Mouse (Mus musculus) adrenal gland, postnatal 4 days (tissue): ENCODE results near the gene Pus10. TPM values are rescaled to one million over a fixed set of nuclear protein-coding genes. Genes with fewer than 3 reads are reported as not detected.
"Not testable (repeated sequence)": the region's sequence is repeated elsewhere in the genome, so short reads cannot be mapped to it uniquely, and the experiment has no call there.

Experiments used
- DNase-seq, 2 experiments: peaks; one replicate each; pipeline ENCODE4 v3.0.0; 2021 to 2022; ENCODE audit warnings: low spot score in 2 of 2, mixed read lengths in 2 of 2
- total RNA-seq, 2 experiments: library from RNA; stranded (reverse); gene quantifications; 2 replicates each; pipeline ENCODE4 v1.2.3; 2021

Gene Pus10
- total RNA-seq, 2 experiments from 2014 or later, result 26.4 to 30.7 TPM

GRCm38 (mm10) chr11:23754329-23754728 is 88.9 kb downstream of the Pus10 start:
- no peak for DNase-seq

- no peak for DNase-seq
Observed at GRCm38 (mm10) chr11:23758218-23758617, 92.7 kb downstream of the Pus10 start.

GRCm38 (mm10) chr11:23762635-23763034 is 97.2 kb downstream of the Pus10 start:
- DNase-seq, result no peak

GRCm38 (mm10) chr11:23767369-23767768 is 101.9 kb downstream of the Pus10 start:
- not testable (repeated sequence) for DNase-seq

GRCm38 (mm10) chr11:23767928-23768327 is 102.5 kb downstream of the Pus10 start:
- no peak for DNase-seq

- DNase-seq, result no peak
Observed at GRCm38 (mm10) chr11:23769033-23769432, 103.6 kb downstream of the Pus10 start.

- DNase-seq, result no peak
Observed at GRCm38 (mm10) chr11:23769686-23770509, 104.4 kb downstream of the Pus10 start.

GRCm38 (mm10) chr11:23770510-23770759 is 105.0 kb downstream of the Pus10 start:
- DNase-seq, result no peak

- peak; percentile 81 for DNase-seq
Observed at GRCm38 (mm10) chr11:23770760-23771506, 105.5 kb downstream of the Pus10 start, which contains the start of gene Rel. Gene Rel (minus strand): TSS chr11:23770970.

- no peak for DNase-seq
Observed at GRCm38 (mm10) chr11:23771507-23772097, 106.1 kb downstream of the Pus10 start.

GRCm38 (mm10) chr11:23772471-23772870 is 107.0 kb downstream of the Pus10 start:
- DNase-seq, result no peak

- DNase-seq, result no peak
Observed at GRCm38 (mm10) chr11:23778787-23779201, 113.3 kb downstream of the Pus10 start.

- no peak for DNase-seq
Observed at GRCm38 (mm10) chr11:23782038-23782437, 116.6 kb downstream of the Pus10 start.

Other genes starting within 250 kb of the Pus10 start
- 10 to 100 TPM; 35.8 to 43.4 TPM for gene Ahsa2, start 167.6 kb upstream of the Pus10 start, total RNA-seq
- not detected for gene 1700093K21Rik, start 144.5 kb upstream of the Pus10 start, total RNA-seq
- gene 0610010F05Rik, start 32.0 kb upstream of the Pus10 start, total RNA-seq, result 10 to 100 TPM; 19.6 to 23.6 TPM
- 10 to 100 TPM; 46.0 to 60.7 TPM for gene Pex13, start 285 bp downstream of the Pus10 start, total RNA-seq
- 1 to 10 TPM; 5.2 to 5.8 TPM for gene Rel, start 105.3 kb downstream of the Pus10 start, total RNA-seq
- gene Papolg, start 229.6 kb downstream of the Pus10 start, total RNA-seq, result 10 to 100 TPM; 12.2 to 13.2 TPM